Mouse (Mus musculus): ENCODE measurements around the gene Eif4e1b. TPM values are rescaled to one million over a fixed set of nuclear protein-coding genes. Genes with fewer than 3 reads are reported as not detected.

The Eif4e1b gene
- polyA plus RNA-seq, 1 experiment from 2014 or later = not detected

GRCm38 (mm10) chr13:54749864-54750411 lies 33.9 kb upstream of the Eif4e1b start, which contains the start of gene Gprin1:
TSS of gene Gprin1 (minus strand) at chr13:54749874.
- WGBS = 3% methylated on average over 29 of the region's 29 CpGs
- Histone ChIP-seq H3K4me2 (replicated peaks) (peak within 1 kb of the TSS; percentile 71), H3K9ac (peak within 1 kb of the TSS; percentile 85), H3K36me3 (replicated peaks; ENCODE audit: control insufficient read depth, insufficient read depth) (peaks cover 8% of the 10 kb centered on the region; the same call in 1 of the 2 replicates), H3K27me3 (ENCODE audit: control insufficient read depth, insufficient read depth, low read length) (peaks cover 12% of the 10 kb centered on the region), H3K27ac (peak within 1 kb of the TSS; percentile 89), H3K4me3 (replicated peaks; ENCODE audit: low read length) (peak within 1 kb of the TSS; percentile 74), H3K9me3 (ENCODE audit: control insufficient read depth, low read length) (no peaks in the 10 kb centered on the region), H3K4me1 (replicated peaks; ENCODE audit: control insufficient read depth, insufficient read depth, low read length) (peaks cover 42% of the 10 kb centered on the region)
- ATAC-seq (ENCODE audit: low FRiP score) (peak; percentile 48), DNase-seq (ENCODE audit: low spot score) (no peak)

GRCm38 (mm10) chr13:54750699-54751098 lies 33.1 kb upstream of the Eif4e1b start:
- WGBS = 4% methylated on average over 8 of the region's 8 CpGs
- no peak overlapping the region for H3K27ac ChIP-seq
- peaks cover 8% of the 10 kb centered on the region; the same call in 1 of the 2 replicates for H3K36me3 ChIP-seq (replicated peaks; ENCODE audit: control insufficient read depth, insufficient read depth)
- H3K9ac ChIP-seq = no peak overlapping the region
- peaks cover 16% of the 10 kb centered on the region for H3K27me3 ChIP-seq (ENCODE audit: control insufficient read depth, insufficient read depth, low read length)
- peaks cover 45% of the 10 kb centered on the region for H3K4me1 ChIP-seq (replicated peaks; ENCODE audit: control insufficient read depth, insufficient read depth, low read length)
- ATAC-seq (ENCODE audit: low FRiP score) (no peak), DNase-seq (ENCODE audit: low spot score) (peak; percentile 42)
- no peaks in the 10 kb centered on the region for H3K9me3 ChIP-seq (ENCODE audit: control insufficient read depth, low read length)
- no peak overlapping the region for H3K4me3 ChIP-seq (replicated peaks; ENCODE audit: low read length)
- peak overlapping the region; percentile 71 for H3K4me2 ChIP-seq (replicated peaks)

- Histone ChIP-seq H3K4me3 (replicated peaks; ENCODE audit: low read length) (no peak overlapping the region), H3K9me3 (ENCODE audit: control insufficient read depth, low read length) (no peaks in the 10 kb centered on the region), H3K27ac (no peak overlapping the region), H3K4me2 (replicated peaks) (no peak overlapping the region), H3K36me3 (replicated peaks; ENCODE audit: control insufficient read depth, insufficient read depth) (no peaks in the 10 kb centered on the region), H3K27me3 (ENCODE audit: control insufficient read depth, insufficient read depth, low read length) (peaks cover 16% of the 10 kb centered on the region), H3K9ac (no peak overlapping the region), H3K4me1 (replicated peaks; ENCODE audit: control insufficient read depth, insufficient read depth, low read length) (peaks cover 46% of the 10 kb centered on the region)
- WGBS = 63% methylated on average over 10 of the region's 10 CpGs
- ATAC-seq (ENCODE audit: low FRiP score) (no peak), DNase-seq (ENCODE audit: low spot score) (no peak)
Measured at GRCm38 (mm10) chr13:54752656-54753055, 31.1 kb upstream of the Eif4e1b start.

GRCm38 (mm10) chr13:54753733-54754132 lies 30.1 kb upstream of the Eif4e1b start:
- no peak for DNase-seq (ENCODE audit: low spot score)
- Histone ChIP-seq H3K27me3 (ENCODE audit: control insufficient read depth, insufficient read depth, low read length) (peaks cover 16% of the 10 kb centered on the region), H3K9ac (0 out of 2 replicates have a peak overlapping the region, but pooled peaks have one; percentile 16), H3K4me2 (replicated peaks) (no peak overlapping the region), H3K27ac (no peak overlapping the region), H3K9me3 (ENCODE audit: control insufficient read depth, low read length) (no peaks in the 10 kb centered on the region), H3K4me3 (replicated peaks; ENCODE audit: low read length) (no peak overlapping the region), H3K4me1 (replicated peaks; ENCODE audit: control insufficient read depth, insufficient read depth, low read length) (peaks cover 41% of the 10 kb centered on the region), H3K36me3 (replicated peaks; ENCODE audit: control insufficient read depth, insufficient read depth) (no peaks in the 10 kb centered on the region)
- no peak for ATAC-seq (ENCODE audit: low FRiP score)
- WGBS = 71% methylated on average over 6 of the region's 6 CpGs

- Histone ChIP-seq H3K9ac (0 out of 2 replicates have a peak overlapping the region, but pooled peaks have one; percentile 16), H3K36me3 (replicated peaks; ENCODE audit: control insufficient read depth, insufficient read depth) (no peaks in the 10 kb centered on the region), H3K9me3 (ENCODE audit: control insufficient read depth, low read length) (no peaks in the 10 kb centered on the region), H3K4me2 (replicated peaks) (no peak overlapping the region), H3K4me3 (replicated peaks; ENCODE audit: low read length) (no peak overlapping the region), H3K4me1 (replicated peaks; ENCODE audit: control insufficient read depth, insufficient read depth, low read length) (peaks cover 48% of the 10 kb centered on the region), H3K27ac (no peak overlapping the region), H3K27me3 (ENCODE audit: control insufficient read depth, insufficient read depth, low read length) (peaks cover 16% of the 10 kb centered on the region)
- 36% methylated on average over 12 of the region's 12 CpGs for WGBS
- DNase-seq (ENCODE audit: low spot score) = no peak
- no peak for ATAC-seq (ENCODE audit: low FRiP score)
Measured at GRCm38 (mm10) chr13:54754169-54755080, 29.4 kb upstream of the Eif4e1b start.

GRCm38 (mm10) chr13:54755201-54755830 lies 28.5 kb upstream of the Eif4e1b start:
- Histone ChIP-seq H3K27ac (peak overlapping the region; percentile 68), H3K4me1 (replicated peaks; ENCODE audit: control insufficient read depth, insufficient read depth, low read length) (peaks cover 51% of the 10 kb centered on the region), H3K27me3 (ENCODE audit: control insufficient read depth, insufficient read depth, low read length) (peaks cover 20% of the 10 kb centered on the region), H3K36me3 (replicated peaks; ENCODE audit: control insufficient read depth, insufficient read depth) (no peaks in the 10 kb centered on the region), H3K4me3 (replicated peaks; ENCODE audit: low read length) (no peak overlapping the region), H3K9ac (peak overlapping the region; percentile 32; the same call in 1 of the 2 replicates), H3K9me3 (ENCODE audit: control insufficient read depth, low read length) (no peaks in the 10 kb centered on the region), H3K4me2 (replicated peaks) (peak overlapping the region; percentile 20; the same call in 1 of the 2 replicates)
- DNase-seq (ENCODE audit: low spot score) (peak; percentile 44), ATAC-seq (ENCODE audit: low FRiP score) (no peak)
- 12% methylated on average over 9 of the region's 9 CpGs for whole genome bisulfite sequencing

- Histone ChIP-seq H3K4me2 (replicated peaks) (no peak overlapping the region), H3K27me3 (ENCODE audit: control insufficient read depth, insufficient read depth, low read length) (peaks cover 16% of the 10 kb centered on the region; the same call in 1 of the 2 replicates), H3K4me3 (replicated peaks; ENCODE audit: low read length) (no peak overlapping the region), H3K4me1 (replicated peaks; ENCODE audit: control insufficient read depth, insufficient read depth, low read length) (peaks cover 53% of the 10 kb centered on the region), H3K36me3 (replicated peaks; ENCODE audit: control insufficient read depth, insufficient read depth) (no peaks in the 10 kb centered on the region), H3K9ac (no peak overlapping the region), H3K27ac (peak overlapping the region; percentile 68; the same call in 1 of the 2 replicates), H3K9me3 (ENCODE audit: control insufficient read depth, low read length) (no peaks in the 10 kb centered on the region)
- WGBS = 88% methylated on average over 8 of the region's 8 CpGs
- DNase-seq (ENCODE audit: low spot score) (no peak), ATAC-seq (ENCODE audit: low FRiP score) (no peak)
Measured at GRCm38 (mm10) chr13:54756156-54756712, 27.6 kb upstream of the Eif4e1b start.

- H3K27ac ChIP-seq = peak overlapping the region; percentile 96
- H3K9me3 ChIP-seq (ENCODE audit: control insufficient read depth, low read length) = no peaks in the 10 kb centered on the region
- H3K9ac ChIP-seq = peak overlapping the region; percentile 59
- DNase-seq (ENCODE audit: low spot score) (peak; percentile 56), ATAC-seq (ENCODE audit: low FRiP score) (no peak)
- WGBS = 34% methylated on average over 10 of the region's 10 CpGs
- H3K27me3 ChIP-seq (ENCODE audit: control insufficient read depth, insufficient read depth, low read length) = 0 out of 2 replicates have a peak, but pooled peaks cover 9% of the 10 kb centered on the region
- H3K4me3 ChIP-seq (replicated peaks; ENCODE audit: low read length) = peak overlapping the region; percentile 40
- H3K4me1 ChIP-seq (replicated peaks; ENCODE audit: control insufficient read depth, insufficient read depth, low read length) = peaks cover 53% of the 10 kb centered on the region
- no peaks in the 10 kb centered on the region for H3K36me3 ChIP-seq (replicated peaks; ENCODE audit: control insufficient read depth, insufficient read depth)
- peak overlapping the region; percentile 81 for H3K4me2 ChIP-seq (replicated peaks)
Measured at GRCm38 (mm10) chr13:54757093-54757830, 26.5 kb upstream of the Eif4e1b start.
